Mouse (Mus musculus) liver, embryonic 14.5 days (tissue): ENCODE results near the gene Npm1.

Source experiments
- CTCF ChIP-seq: IDR thresholded peaks from 2 replicates; pipeline ENCODE4 v1.5.1; 2016; ENCODE audit warnings: antibody characterized with exemption, low read depth, control low read depth
- EP300 ChIP-seq: IDR thresholded peaks from 2 replicates; pipeline ENCODE4 v1.6.1; 2016; ENCODE audit warnings: antibody characterized with exemption, low read depth

DNA sequence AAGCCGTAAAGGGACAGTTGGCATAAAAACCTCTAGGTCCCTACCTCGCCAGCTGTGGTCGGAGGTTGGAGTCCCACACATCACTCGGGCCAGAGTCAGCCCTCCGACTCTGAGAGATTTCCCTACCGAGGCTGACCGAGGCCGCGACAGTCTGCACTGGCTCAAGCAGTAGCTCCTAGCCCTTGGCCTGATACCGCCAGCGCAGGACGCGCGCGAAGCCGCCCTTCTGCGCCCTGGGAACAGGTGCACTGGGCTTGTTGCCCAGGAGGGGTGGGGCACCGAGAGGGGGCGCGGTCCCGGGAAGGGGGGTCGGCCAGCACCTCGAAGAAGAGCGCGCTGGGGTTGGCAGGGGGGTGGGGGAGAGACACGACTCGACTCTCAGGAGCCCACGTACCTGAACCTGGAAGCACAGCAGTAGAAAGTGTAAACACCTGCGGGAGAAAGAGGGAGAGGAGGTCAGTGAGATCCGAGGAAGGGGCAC lies 16.3 kb downstream of the Npm1 start:
- TF ChIP-seq CTCF = no peak
- no peak for TF ChIP-seq EP300
